Mouse (Mus musculus): ENCODE results near the gene Slc17a9. TPM values are rescaled to one million over a fixed set of nuclear protein-coding genes. Genes with fewer than 3 reads are reported as not detected.
"Not testable (repeated sequence)": the region's sequence is repeated elsewhere in the genome, so short reads cannot be mapped to it uniquely, and the experiment has no call there.

Gene Slc17a9
- polyA plus RNA-seq, 1 experiment, result 0.13 TPM

GRCm38 (mm10) chr2:180709023-180709922 is 15.8 kb upstream of the Slc17a9 start:
- TF ChIP-seq TAL1 (IDR thresholded peaks at IDR 0.05; ENCODE audit: low read length) (no peak), GATA1 (IDR thresholded peaks at IDR 0.05; ENCODE audit: low read length) (no peak)
- H3K9me3 ChIP-seq (ENCODE audit: control insufficient read depth, low read length), result no peaks in the 10 kb centered on the region
- peaks cover 68% of the 10 kb centered on the region for H3K4me1 ChIP-seq (ENCODE audit: control insufficient read depth)
- peak overlapping the region; percentile 79 for H3K4me3 ChIP-seq (replicated peaks)
- H3K36me3 ChIP-seq (ENCODE audit: control insufficient read depth), result peaks cover 65% of the 10 kb centered on the region
- H3K27me3 ChIP-seq (ENCODE audit: control insufficient read depth), result no peaks in the 10 kb centered on the region

DNA sequence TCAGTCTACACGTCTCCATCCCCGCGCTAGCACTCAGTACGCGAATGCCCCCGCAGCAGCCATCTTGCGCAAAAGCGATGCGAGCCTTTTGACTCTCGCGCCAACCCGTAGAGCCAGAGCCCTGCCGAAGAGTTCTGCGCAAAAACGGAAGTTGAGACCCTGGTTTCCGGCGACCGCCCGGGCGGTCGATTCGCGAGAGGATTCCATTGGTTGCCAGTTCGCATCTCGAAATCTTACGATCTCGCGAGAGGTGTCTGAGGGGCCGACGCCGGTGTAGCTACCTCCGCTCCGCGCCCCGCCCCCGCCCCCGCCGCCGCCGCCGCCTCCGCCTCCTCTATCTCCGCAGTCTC is 15.2 kb upstream of the Slc17a9 start, which contains the start of the genes Dido1 and Gid8:
Gene Dido1 (minus strand): TSS at position 77 of the 350 bp plus-strand sequence.
Gene Gid8 (plus strand): TSS at position 195 of the 350 bp plus-strand sequence.
- Histone ChIP-seq H3K4me1 (ENCODE audit: control insufficient read depth) (peaks cover 67% of the 10 kb centered on the region), H3K9me3 (ENCODE audit: control insufficient read depth, low read length) (no peaks in the 10 kb centered on the region), H3K4me3 (replicated peaks) (peak within 1 kb of the TSS; percentile 79), H3K27me3 (ENCODE audit: control insufficient read depth) (no peaks in the 10 kb centered on the region), H3K36me3 (ENCODE audit: control insufficient read depth) (peaks cover 65% of the 10 kb centered on the region)
- TF ChIP-seq TAL1 (IDR thresholded peaks at IDR 0.05; ENCODE audit: low read length), result no peak
- TF ChIP-seq GATA1 (IDR thresholded peaks at IDR 0.05; ENCODE audit: low read length), result no peak

- Histone ChIP-seq H3K4me1 (ENCODE audit: control insufficient read depth) (peaks cover 61% of the 10 kb centered on the region), H3K9me3 (ENCODE audit: control insufficient read depth, low read length) (no peaks in the 10 kb centered on the region)
- TF ChIP-seq TAL1 (IDR thresholded peaks at IDR 0.05; ENCODE audit: low read length), result no peak
- TF ChIP-seq GATA1 (IDR thresholded peaks at IDR 0.05; ENCODE audit: low read length), result no peak
These were observed 14.5 kb upstream of the Slc17a9 start for GRCm38 (mm10) chr2:180710276-180711155.

GRCm38 (mm10) chr2:180711527-180711926 is 13.5 kb upstream of the Slc17a9 start:
- H3K9me3 ChIP-seq (ENCODE audit: control insufficient read depth, low read length), result no peaks in the 10 kb centered on the region
- TF ChIP-seq TAL1 (IDR thresholded peaks at IDR 0.05; ENCODE audit: low read length), result no peak
- no peak for TF ChIP-seq GATA1 (IDR thresholded peaks at IDR 0.05; ENCODE audit: low read length)
- peak overlapping the region; percentile 79 for H3K4me3 ChIP-seq (replicated peaks)
- H3K27me3 ChIP-seq (ENCODE audit: control insufficient read depth), result no peaks in the 10 kb centered on the region
- peaks cover 60% of the 10 kb centered on the region for H3K36me3 ChIP-seq (ENCODE audit: control insufficient read depth)
- H3K4me1 ChIP-seq (ENCODE audit: control insufficient read depth), result peaks cover 57% of the 10 kb centered on the region

More at GRCm38 (mm10) chr2:180710276-180711155, 14.5 kb upstream of the Slc17a9 start:
- peak overlapping the region; percentile 79 for H3K4me3 ChIP-seq (replicated peaks)
- H3K36me3 ChIP-seq (ENCODE audit: control insufficient read depth), result peaks cover 62% of the 10 kb centered on the region
- H3K27me3 ChIP-seq (ENCODE audit: control insufficient read depth), result no peaks in the 10 kb centered on the region

DNA sequence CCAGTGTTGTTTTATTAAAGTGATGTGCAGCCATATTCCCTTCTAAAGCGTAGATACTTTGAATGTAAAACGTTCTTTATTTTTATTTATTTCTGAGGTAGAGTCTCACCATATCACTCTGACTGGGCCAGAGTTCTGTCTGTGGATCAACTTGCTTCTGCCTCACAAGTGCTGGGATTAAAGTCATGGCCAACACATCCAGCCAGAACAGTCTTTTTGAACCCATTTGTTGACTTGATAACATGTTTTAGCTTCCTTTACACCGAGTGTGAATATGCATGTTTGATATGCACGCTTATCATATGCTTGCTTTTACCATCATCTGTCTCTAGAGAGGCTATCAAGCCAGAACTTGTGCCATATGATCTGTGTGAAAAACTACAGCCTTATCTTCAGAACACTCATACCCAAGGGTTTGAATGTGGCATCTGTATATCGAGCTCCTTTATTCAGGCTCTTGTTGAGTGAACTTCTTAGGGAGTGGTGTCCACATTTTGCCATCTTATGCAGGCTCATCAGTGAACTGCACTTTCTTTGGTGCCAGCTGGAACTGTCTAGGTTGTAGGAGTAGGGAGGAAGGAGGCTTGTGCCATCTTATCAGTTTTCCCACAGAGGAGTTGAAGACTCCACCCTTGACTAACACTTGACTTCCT is 12.9 kb upstream of the Slc17a9 start:
- peaks cover 58% of the 10 kb centered on the region for H3K4me1 ChIP-seq (ENCODE audit: control insufficient read depth)
- TF ChIP-seq GATA1 (IDR thresholded peaks at IDR 0.05; ENCODE audit: low read length), result peak; percentile 91
- peak; percentile 81 for TF ChIP-seq TAL1 (IDR thresholded peaks at IDR 0.05; ENCODE audit: low read length)
- no peaks in the 10 kb centered on the region for H3K9me3 ChIP-seq (ENCODE audit: control insufficient read depth, low read length)
- peaks cover 60% of the 10 kb centered on the region for H3K36me3 ChIP-seq (ENCODE audit: control insufficient read depth)
- no peaks in the 10 kb centered on the region for H3K27me3 ChIP-seq (ENCODE audit: control insufficient read depth)
- H3K4me3 ChIP-seq (replicated peaks), result peak overlapping the region; percentile 79

- H3K36me3 ChIP-seq (ENCODE audit: control insufficient read depth), result peaks cover 74% of the 10 kb centered on the region
- H3K9me3 ChIP-seq (ENCODE audit: control insufficient read depth, low read length); H3K27me3 ChIP-seq (ENCODE audit: control insufficient read depth); H3K4me3 ChIP-seq (replicated peaks): not testable (repeated sequence)
- H3K4me1 ChIP-seq (ENCODE audit: control insufficient read depth), result peaks cover 60% of the 10 kb centered on the region
These were observed 2.3 kb upstream of the Slc17a9 start for GRCm38 (mm10) chr2:180722748-180723147.

- H3K36me3 ChIP-seq (ENCODE audit: control insufficient read depth), result peaks cover 63% of the 10 kb centered on the region
- H3K9me3 ChIP-seq (ENCODE audit: control insufficient read depth, low read length), result no peaks in the 10 kb centered on the region
- no peak overlapping the region for H3K4me3 ChIP-seq (replicated peaks)
- H3K4me1 ChIP-seq (ENCODE audit: control insufficient read depth), result peaks cover 57% of the 10 kb centered on the region
- TF ChIP-seq GATA1 (IDR thresholded peaks at IDR 0.05; ENCODE audit: low read length) (no peak), TAL1 (IDR thresholded peaks at IDR 0.05; ENCODE audit: low read length) (no peak)
- no peaks in the 10 kb centered on the region; the same call in 1 of the 2 replicates for H3K27me3 ChIP-seq (ENCODE audit: control insufficient read depth)
These were observed 1.2 kb upstream of the Slc17a9 start for GRCm38 (mm10) chr2:180723865-180724264.

DNA sequence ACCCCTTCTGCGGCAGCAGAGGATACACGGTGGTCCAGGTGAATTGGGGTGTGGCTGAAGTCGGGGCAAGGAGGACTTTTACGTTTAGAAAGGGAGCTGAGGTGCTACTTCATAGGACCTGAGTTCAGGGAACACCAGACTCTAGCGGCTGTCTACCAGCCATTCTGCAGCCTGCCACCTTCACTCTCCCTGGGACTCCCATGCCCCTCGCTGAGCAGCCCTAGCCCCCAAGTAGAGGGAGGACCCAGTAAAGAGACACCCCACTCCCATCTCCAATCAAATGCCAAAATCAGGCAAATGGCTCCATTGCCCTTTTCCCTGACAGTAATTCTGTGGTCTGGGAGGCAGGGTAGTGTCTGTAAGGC is 333 bp downstream of the Slc17a9 start:
- peaks cover 55% of the 10 kb centered on the region for H3K4me1 ChIP-seq (ENCODE audit: control insufficient read depth)

More for the DNA sequence above, 333 bp downstream of the Slc17a9 start:
- no peak for TF ChIP-seq TAL1 (IDR thresholded peaks at IDR 0.05; ENCODE audit: low read length)
- TF ChIP-seq GATA1 (IDR thresholded peaks at IDR 0.05; ENCODE audit: low read length), result no peak
- H3K27me3 ChIP-seq (ENCODE audit: control insufficient read depth), result no peaks in the 10 kb centered on the region; the same call in 1 of the 2 replicates
- H3K9me3 ChIP-seq (ENCODE audit: control insufficient read depth, low read length), result no peaks in the 10 kb centered on the region
- H3K4me3 ChIP-seq (replicated peaks), result peak overlapping the region; percentile 46
- peaks cover 48% of the 10 kb centered on the region for H3K36me3 ChIP-seq (ENCODE audit: control insufficient read depth)
